ENCODE assay signal across 8 mouse cellular contexts in genomic region chr9:57503622-57504380, GRCm38 (mm10). TPM values are rescaled to one million over a fixed set of nuclear protein-coding genes. Genes with fewer than 3 reads are reported as not detected.
DNase-seq lines count a peak whose midpoint lies in the region; ATAC-seq and TF ChIP-seq lines count a peak whose summit lies in the region.

Gene Rpp25 (plus strand): TSS chr9:57504026.

- peak; percentile 70 for DNase-seq in embryo, embryonic 11 days
- DNase-seq in heart, adult 11 months: peak; percentile 98
- no peak for DNase-seq in midbrain, postnatal 0 days (ENCODE audit: low spot score)
- DNase-seq in urinary bladder, adult 2 months (ENCODE audit: low spot score): peak; percentile 39

- H3K4me3 ChIP-seq in erythroblast, embryonic 14.5 days (replicated peaks): peak within 1 kb of the TSS; percentile 8
- peak within 1 kb of the TSS; percentile 54 for H3K4me3 ChIP-seq in intestine, embryonic 16.5 days (ENCODE audit: low read length)
- H3K4me3 ChIP-seq in limb, embryonic 13.5 days: peak within 1 kb of the TSS; percentile 50
- peak within 1 kb of the TSS; percentile 47 for H3K4me3 ChIP-seq in midbrain, postnatal 0 days (ENCODE audit: low read depth, low read length)

- peaks cover 86% of the 10 kb centered on the region for H3K27me3 ChIP-seq in erythroblast, embryonic 14.5 days (ENCODE audit: control insufficient read depth)
- H3K27me3 ChIP-seq in intestine, embryonic 16.5 days (replicated peaks; ENCODE audit: control insufficient read depth, insufficient read depth, low read length): peaks cover 56% of the 10 kb centered on the region
- peaks cover 85% of the 10 kb centered on the region for H3K27me3 ChIP-seq in limb, embryonic 13.5 days
- H3K27me3 ChIP-seq in midbrain, postnatal 0 days (ENCODE audit: insufficient read depth, low read length): peaks cover 15% of the 10 kb centered on the region; the same call in 1 of the 2 replicates

- no peaks in the 10 kb centered on the region for H3K36me3 ChIP-seq in erythroblast, embryonic 14.5 days (ENCODE audit: control insufficient read depth)
- no peaks in the 10 kb centered on the region for H3K36me3 ChIP-seq in intestine, embryonic 16.5 days (ENCODE audit: control insufficient read depth, insufficient read depth, low read length)
- no peaks in the 10 kb centered on the region for H3K36me3 ChIP-seq in limb, embryonic 13.5 days
- no peaks in the 10 kb centered on the region for H3K36me3 ChIP-seq in midbrain, postnatal 0 days (ENCODE audit: insufficient read depth, low read length)

- ATAC-seq in erythroblast, adult 5-6 weeks (replicated peaks; ENCODE audit: low FRiP score, poor library complexity, severe bottlenecking): no peak
- ATAC-seq in intestine, embryonic 16.5 days: peak; percentile 88
- ATAC-seq in limb, embryonic 13.5 days (ENCODE audit: low FRiP score, low read depth): peak; percentile 55
- peak; percentile 52; the same call in 1 of the 2 replicates for ATAC-seq in midbrain, postnatal 0 days (ENCODE audit: low FRiP score)

- under 1% methylated on average over 46 of the region's 46 CpGs for WGBS in intestine, embryonic 16.5 days
- WGBS in limb, embryonic 13.5 days: under 1% methylated on average over 46 of the region's 46 CpGs
- WGBS in midbrain, postnatal 0 days: 2% methylated on average over 46 of the region's 46 CpGs

- no peak for TF ChIP-seq CTCF in midbrain, postnatal 0 days (IDR thresholded peaks at IDR 0.05)

- peak within 1 kb of the TSS; percentile 55 for H3K9ac ChIP-seq in intestine, embryonic 16.5 days (ENCODE audit: low read depth, low read length)
- peak within 1 kb of the TSS; percentile 62 for H3K9ac ChIP-seq in limb, embryonic 13.5 days
- peak within 1 kb of the TSS; percentile 34 for H3K9ac ChIP-seq in midbrain, postnatal 0 days (replicated peaks; ENCODE audit: low read length, poor library complexity, severe bottlenecking)

- H3K27ac ChIP-seq in intestine, embryonic 16.5 days (ENCODE audit: low read length): no peak within 1 kb of the TSS
- no peak within 1 kb of the TSS for H3K27ac ChIP-seq in limb, embryonic 13.5 days
- peak within 1 kb of the TSS; percentile 62 for H3K27ac ChIP-seq in midbrain, postnatal 0 days (ENCODE audit: low read depth, low read length)

- peak within 1 kb of the TSS; percentile 89 for H3K4me2 ChIP-seq in intestine, embryonic 16.5 days (ENCODE audit: low read depth, low read length)
- peak within 1 kb of the TSS; percentile 96 for H3K4me2 ChIP-seq in limb, embryonic 13.5 days (replicated peaks)
- H3K4me2 ChIP-seq in midbrain, postnatal 0 days (ENCODE audit: low read depth, low read length, poor library complexity, severe bottlenecking): peak within 1 kb of the TSS; percentile 87

- H3K9me3 ChIP-seq in erythroblast, embryonic 14.5 days (ENCODE audit: control insufficient read depth, low read length): peaks cover 15% of the 10 kb centered on the region; the same call in 1 of the 2 replicates
- H3K9me3 ChIP-seq in intestine, embryonic 16.5 days (ENCODE audit: control insufficient read depth, low read length): no peaks in the 10 kb centered on the region
- no peaks in the 10 kb centered on the region for H3K9me3 ChIP-seq in limb, embryonic 13.5 days
- H3K9me3 ChIP-seq in midbrain, postnatal 0 days (ENCODE audit: low read length): no peaks in the 10 kb centered on the region

- H3K4me1 ChIP-seq in erythroblast, embryonic 14.5 days (ENCODE audit: control insufficient read depth): peaks cover 41% of the 10 kb centered on the region
- H3K4me1 ChIP-seq in intestine, embryonic 16.5 days (ENCODE audit: control insufficient read depth, insufficient read depth, low read length): peaks cover 29% of the 10 kb centered on the region
- H3K4me1 ChIP-seq in limb, embryonic 13.5 days: peaks cover 41% of the 10 kb centered on the region
- H3K4me1 ChIP-seq in midbrain, postnatal 0 days (ENCODE audit: insufficient read depth, low read length): peaks cover 5% of the 10 kb centered on the region; the same call in 1 of the 2 replicates

RNA-seq across cellular contexts. Expression of gene Rpp25, which starts in this region (rescaled TPM):
- not detected in 2 replicates for polyA plus RNA-seq in erythroblast, embryonic 14.5 days (2012)
- total RNA-seq in erythroblast, adult 5-6 weeks (2015; ENCODE audit: low replicate concordance): not detected in 2 replicates
- not detected in 2 replicates for total RNA-seq in erythroblast, adult 5-6 weeks (2017; ENCODE audit: low replicate concordance)
- 6.3 and 6.8 TPM in 2 replicates for polyA plus RNA-seq in intestine, embryonic 16.5 days (2015; fragmentation: Nextera tagmentation; extraction: Ambion mirVana)
- 0.87 and 1.9 TPM in 2 replicates for polyA plus RNA-seq in limb, embryonic 13.5 days (2015; fragmentation: Nextera tagmentation; extraction: Ambion mirVana)
- 24.2 and 24.8 TPM in 2 replicates for total RNA-seq in midbrain, postnatal 0 days (2014; rRNA removed)
- polyA plus RNA-seq in midbrain, postnatal 0 days (2015; fragmentation: Nextera tagmentation; extraction: Ambion mirVana): 26.5 and 34.5 TPM in 2 replicates
- polyA plus RNA-seq in urinary bladder, adult 2 months (2012; rRNA removed): 1.7 and 2.8 TPM in 2 replicates

Comparison
In these comparisons a context has a peak if more than half of its experiments do, and no peak if none do; other contexts are left out.
1. RNA of gene Rpp25 (total RNA-seq): 24.2 to 24.8 TPM in midbrain, postnatal 0 days; not detected in erythroblast, adult 5-6 weeks; every median in the first group is over 10 times any median in the second.
2. Peak in every context shown above with its lines, with median percentiles within 50 percentile points of each other: H3K4me3 ChIP-seq, H3K4me2 ChIP-seq and H3K9ac ChIP-seq.